Mouse (Mus musculus) c-Kit-positive CD71-positive TER-119-positive erythroid progenitor cells, embryonic 14.5 days (primary cell): ENCODE results near the gene Pigx.
A peak's percentile ranks its signal among the peaks of the same experiment; 100 is the strongest.

Source experiments
- DNase-seq: peaks from one replicate; pipeline ENCODE4 v3.0.0-alpha.2; 2013; ENCODE audit warnings: low spot score

The Pigx gene

DNA sequence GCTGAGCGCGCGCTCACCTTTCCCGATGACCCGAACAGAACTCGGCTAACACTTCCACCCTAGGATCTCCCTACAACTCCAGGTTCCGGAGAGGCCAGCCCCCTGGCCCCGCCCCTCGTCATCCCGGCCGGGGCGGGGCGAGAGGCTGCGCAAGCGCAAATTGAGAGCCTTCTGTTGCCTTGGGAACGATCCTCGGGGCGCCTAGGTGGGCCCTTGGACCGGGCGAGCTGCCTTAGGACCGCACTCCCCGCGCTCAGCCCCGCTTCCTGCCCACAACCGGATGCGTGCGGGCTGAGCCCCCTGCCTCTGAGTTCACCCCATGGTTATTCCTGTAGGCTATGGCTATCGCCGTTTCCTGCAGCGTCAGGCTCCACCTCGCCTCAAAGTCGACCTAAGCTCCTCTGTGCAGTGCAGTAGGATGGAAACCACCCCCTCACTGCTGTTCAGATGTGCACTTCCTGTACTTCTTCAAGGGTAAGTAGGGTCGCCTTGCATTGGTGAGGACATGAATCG is at the start of gene Pigx, which contains the start of gene Cep19:
Gene Pigx, minus strand, starts transcription at position 103 of the 513 bp plus-strand sequence.
Gene Cep19, plus strand, starts transcription at position 163 of the 513 bp plus-strand sequence.
- DNase-seq, result peak; percentile 86

- no peak for DNase-seq
These were observed 48.2 kb upstream of the Pigx start for GRCm38 (mm10) chr16:32147589-32148207.

DNA sequence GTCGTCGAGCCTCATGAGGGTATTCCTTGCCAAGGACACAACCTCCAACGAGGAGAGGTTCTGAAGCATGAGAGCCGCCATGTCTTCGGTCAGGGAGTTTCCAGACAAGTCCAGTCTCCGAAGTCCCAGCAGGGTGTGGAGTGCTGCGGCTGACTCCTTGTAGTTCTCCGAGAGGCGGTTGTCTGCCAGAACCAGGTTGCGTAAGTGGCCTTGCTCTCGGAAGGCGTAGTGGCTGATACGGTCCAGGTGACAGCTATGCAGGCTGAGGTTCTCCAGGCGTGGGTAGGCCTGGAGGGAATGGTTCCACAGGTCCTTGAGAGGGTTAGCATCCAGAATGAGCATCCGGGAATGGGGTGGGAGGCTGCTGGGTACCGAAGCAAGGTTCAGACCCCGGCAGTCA is 45.1 kb upstream of the Pigx start:
- DNase-seq, result no peak

GRCm38 (mm10) chr16:32143766-32144165 is 44.2 kb upstream of the Pigx start:
- DNase-seq, result no peak

DNA sequence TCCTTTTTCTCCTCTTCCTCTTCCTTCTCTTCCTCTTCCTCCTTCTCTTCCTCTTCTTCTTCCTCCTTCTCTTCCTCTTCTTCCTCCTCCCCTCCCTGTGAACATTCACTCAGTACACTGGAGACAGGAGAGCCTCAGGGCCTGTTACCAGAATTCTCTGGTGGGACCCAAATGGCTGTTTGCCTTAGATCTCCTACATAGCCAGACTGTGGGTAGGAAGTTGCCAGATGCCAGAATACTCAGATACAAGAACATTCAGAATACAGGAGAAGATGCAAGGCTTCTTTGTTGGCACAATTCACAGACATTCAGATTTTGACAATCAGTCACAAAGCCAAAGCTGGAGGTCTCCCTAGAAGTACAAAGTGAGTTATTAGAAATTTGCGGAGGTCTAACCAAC is 39.4 kb upstream of the Pigx start:
- DNase-seq, result no peak

DNA sequence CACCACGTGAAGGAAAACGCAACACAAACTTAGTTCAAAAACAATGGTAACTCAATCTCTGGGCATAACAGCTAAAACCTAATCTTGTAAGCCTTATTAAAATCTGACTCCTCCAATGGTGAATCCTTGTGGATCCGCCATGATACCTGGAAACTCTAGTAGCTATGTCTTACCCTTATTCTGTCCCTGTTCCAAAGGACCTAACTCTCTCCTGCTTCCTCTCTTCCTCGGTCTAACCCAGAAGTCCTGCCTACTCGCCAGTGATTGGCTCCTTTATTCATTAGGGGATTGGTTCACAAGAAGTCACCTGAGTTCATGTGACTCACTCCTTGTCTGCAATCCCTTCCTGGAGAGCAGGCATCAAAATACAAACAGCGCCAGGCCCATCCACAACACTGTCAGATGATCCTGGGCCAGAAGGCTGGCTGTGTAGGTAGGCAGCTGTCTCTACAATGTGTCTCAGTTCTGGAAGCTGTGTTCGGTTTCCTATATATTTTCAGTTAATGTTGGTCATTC is 36.4 kb upstream of the Pigx start:
- no peak for DNase-seq

- DNase-seq, result no peak
These were observed 33.6 kb upstream of the Pigx start for GRCm38 (mm10) chr16:32133148-32133547.

- peak; percentile 61 for DNase-seq
These were observed 30.8 kb upstream of the Pigx start for GRCm38 (mm10) chr16:32130190-32130826.

DNA sequence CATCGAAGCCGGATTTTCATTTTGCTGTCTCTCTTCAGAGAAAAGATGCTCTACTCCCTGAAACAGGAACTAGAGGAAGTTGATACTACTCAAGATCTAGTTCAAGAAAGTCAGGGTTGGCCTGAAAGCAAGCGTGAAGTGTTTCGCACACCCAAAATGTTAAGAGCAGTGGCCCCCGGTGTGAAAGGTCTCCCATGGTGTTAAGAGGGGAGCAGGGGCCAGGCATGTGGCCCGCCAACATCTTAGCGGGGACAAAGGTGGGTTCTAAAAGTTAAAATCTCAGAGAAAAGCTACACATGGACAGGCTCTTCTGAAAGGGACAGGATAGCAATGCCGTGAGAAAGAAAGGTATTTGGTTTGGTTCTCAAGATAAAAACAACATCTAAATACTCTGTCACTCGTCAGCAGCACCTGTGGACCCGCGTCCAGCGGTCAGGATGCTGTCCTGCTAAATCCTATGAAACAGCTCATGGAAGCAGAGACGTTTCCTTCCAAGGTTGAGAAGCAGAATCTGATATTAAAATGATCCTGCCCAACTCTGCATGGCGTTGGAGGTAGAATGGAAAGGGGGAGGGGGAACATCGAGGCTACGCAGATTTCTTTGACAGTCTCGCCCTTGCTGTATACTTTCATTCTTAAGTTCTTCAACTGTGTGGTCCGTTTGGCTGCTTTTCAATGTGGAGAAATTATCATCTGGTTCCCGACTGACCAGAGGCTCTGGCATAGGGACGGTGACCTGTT is 30.1 kb upstream of the Pigx start:
- DNase-seq, result no peak

DNA sequence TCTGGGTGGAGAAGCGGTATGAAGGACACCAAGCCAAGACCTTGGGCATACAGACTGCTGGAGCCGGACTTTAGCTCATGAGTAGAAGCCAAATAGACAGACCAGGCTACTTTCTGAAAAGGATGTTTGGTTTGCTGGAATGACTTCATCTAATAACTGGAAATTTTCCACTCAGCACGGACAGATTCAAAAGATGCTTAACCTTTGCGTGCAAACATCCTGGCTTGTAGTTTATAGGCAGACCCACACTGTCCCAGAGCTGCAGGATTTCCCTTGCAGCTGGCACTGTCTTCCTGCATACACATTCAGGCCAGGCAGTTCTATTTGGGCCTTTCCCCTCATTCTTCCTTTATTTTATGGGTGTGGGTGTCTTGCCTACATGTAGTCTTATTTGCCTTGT is 27.5 kb upstream of the Pigx start:
- no peak for DNase-seq

DNA sequence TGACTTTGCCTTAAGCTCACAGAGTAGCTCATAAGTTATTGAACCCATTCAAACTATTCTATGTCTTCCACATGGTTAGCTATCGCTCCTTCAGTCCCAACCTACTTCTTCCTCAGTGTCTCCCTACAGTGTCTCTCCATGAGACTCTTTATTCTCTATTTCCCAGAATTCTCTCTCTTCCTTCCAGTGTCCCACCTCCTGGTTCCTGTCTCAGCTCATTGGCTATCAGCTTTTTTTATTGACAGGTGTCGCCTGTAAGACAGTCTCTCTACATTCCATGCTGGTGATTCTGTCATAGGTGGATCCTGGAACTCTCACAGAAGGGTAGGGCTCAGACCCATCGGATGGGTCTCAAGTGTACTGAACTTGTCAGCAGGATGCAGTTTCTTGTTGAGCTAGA is 25.8 kb upstream of the Pigx start:
- no peak for DNase-seq

- no peak for DNase-seq
These were observed 25.1 kb upstream of the Pigx start for GRCm38 (mm10) chr16:32124444-32125335.

DNA sequence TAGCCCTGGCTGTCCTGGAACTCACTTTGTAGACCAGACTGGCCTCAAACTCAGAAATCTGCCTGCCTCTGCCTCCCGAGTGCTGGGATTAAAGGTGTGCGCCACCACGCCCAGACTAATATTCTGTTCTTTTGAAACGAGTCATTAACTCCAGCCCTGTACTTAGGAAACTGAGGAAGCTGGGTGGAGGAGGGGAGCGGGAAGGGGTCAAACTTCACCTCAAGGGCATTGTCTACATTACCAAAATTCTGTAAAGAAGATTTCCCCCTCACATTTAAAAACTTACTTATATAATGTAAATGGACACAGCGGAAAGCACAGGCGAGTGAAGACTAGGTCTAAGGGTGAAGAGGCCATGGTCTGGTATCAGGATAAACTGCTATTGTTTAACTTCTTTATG is 24.5 kb upstream of the Pigx start:
- no peak for DNase-seq

DNA sequence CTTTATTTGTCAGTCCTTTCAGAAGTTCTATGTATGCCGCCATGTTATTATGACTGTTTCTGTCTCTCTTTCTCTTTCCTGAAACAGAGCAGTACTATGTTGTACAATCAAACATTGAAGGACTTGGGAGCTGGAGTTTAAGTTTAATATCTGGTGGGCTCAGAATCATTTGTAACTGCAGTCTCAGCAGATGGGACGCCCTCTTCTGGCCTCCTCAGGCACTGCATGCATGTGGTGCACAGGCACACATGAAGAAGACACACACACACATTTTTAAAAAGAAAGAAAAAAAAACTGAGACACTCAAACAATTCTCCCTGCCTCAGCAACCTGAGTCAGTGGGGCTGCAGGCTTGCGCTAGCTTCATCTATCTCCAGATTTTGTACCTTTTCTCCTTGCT is 20.9 kb upstream of the Pigx start:
- DNase-seq, result no peak

GRCm38 (mm10) chr16:32116186-32116585 is 16.6 kb upstream of the Pigx start:
- no peak for DNase-seq

- no peak for DNase-seq
These were observed 16.2 kb upstream of the Pigx start for GRCm38 (mm10) chr16:32115781-32116180.

DNA sequence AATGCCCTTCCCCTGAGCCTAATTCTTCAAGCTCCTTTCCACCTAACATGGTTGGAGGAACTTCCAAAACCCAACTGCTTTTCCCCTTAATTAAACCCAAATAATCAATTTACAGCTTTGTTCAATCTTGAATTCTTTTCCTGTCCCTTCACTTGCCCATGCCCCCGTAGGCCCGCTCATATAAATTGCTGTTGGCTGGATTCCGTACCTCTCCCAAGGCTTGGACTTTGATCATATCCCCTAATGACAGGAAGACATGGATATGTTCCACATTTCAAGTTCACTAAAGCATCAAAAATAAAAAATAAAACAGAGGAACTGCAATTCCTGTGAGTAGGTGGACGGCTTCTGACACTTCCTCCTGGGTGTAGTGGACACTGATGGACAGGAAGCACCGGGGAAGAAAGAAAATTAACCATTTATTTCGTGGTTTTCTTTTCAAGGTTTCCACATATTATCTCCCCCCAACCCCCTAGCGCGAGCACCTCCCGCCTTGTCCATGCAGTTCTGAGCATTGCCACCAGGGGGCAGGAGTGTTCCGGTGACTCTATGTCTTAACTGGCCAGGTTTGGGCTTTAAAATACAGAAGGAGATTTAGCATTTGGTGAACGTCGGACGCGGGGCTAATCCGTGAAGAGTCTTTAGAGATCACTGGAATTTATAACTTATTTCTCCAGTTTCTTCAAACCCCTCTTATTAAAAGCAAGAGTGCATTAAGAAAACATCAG is 15.6 kb upstream of the Pigx start:
- peak; percentile 80 for DNase-seq

DNA sequence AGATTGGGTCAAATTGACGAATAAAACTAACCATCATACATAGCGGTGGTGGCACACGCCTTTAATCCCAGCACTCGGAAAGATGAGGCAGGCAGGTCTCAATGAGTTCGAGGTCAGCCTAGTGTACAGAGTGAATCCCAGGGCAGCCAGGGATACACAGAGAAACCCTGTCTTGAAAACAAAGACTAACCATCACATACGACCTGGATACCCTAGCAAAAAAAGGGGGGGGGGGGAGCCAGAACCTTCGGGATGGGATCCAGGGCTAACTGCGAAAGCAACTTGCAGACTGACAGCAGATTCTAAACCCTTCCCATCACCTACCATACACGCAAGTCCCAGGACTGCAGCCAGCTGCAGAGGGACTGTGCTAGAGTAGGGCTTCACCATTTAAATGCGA is 14.9 kb upstream of the Pigx start:
- no peak for DNase-seq

GRCm38 (mm10) chr16:32113541-32114218 is 14.1 kb upstream of the Pigx start:
- DNase-seq, result peak; percentile 66

DNA sequence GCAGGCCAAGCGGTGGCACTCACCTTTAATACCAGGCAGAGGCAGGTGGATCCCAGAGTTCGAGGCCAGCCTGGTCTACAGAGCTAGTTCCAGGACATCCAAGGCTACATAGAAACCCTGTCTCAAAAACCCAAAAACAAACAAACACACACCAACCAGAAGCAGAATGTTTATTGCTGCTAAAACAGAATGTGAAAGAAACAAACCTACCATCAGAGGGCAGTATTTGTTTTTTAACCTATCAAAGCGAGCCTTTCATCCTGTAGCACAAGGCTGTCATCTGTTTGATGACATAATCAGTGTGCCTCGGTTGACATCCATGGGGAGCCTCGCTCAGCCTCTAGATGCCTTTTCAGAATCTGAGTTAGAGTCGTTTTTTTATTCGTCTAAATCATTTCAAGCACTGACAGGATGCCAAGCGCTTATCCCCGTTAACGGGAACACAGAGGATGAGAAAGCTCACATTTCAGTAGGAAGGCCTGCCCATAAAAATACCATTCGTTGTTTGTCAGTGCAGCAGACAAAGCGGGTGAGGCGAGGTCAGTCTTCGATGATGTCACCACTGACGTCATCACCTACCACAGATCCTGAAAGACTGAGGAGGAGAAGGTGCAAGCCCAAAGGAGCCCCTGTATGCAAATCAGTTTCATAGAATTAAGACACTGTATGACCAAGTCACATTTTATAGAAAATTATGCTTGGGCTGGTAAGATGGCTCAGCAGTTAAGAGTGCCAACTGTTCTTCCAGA is 11.6 kb upstream of the Pigx start:
- no peak for DNase-seq
